Mouse (Mus musculus) frontal cortex, adult 2 months (tissue): ENCODE measurements around the gene Aacs. TPM values are rescaled to one million over a fixed set of nuclear protein-coding genes. Genes with fewer than 3 reads are reported as not detected.
A peak's percentile ranks its signal among the peaks of the same experiment; 100 is the strongest.

Experiments
- DNase-seq, 2 experiments: peaks; one replicate each; pipeline ENCODE4 v3.0.0; 2022; ENCODE audit warnings: low spot score in 1 of 2; ENCODE audit errors: extremely low spot score in 1 of 2
- polyA plus RNA-seq: library from polyadenylated mRNA; depleted of rRNA; stranded (reverse); fragments of >200 nt; gene quantifications from 2 replicates; pipeline ENCODE4 v1.2.3, GENCODE M21; 2012

Aacs gene
- polyA plus RNA-seq, 1 experiment: 43.4 TPM

GRCm38 (mm10) chr5:125461868-125462445 lies 13.7 kb upstream of the Aacs start:
- DNase-seq: peak in 1 of 2 experiments; percentile 60

- DNase-seq: no peak
Measured at GRCm38 (mm10) chr5:125465192-125465591, 10.4 kb upstream of the Aacs start.

DNA sequence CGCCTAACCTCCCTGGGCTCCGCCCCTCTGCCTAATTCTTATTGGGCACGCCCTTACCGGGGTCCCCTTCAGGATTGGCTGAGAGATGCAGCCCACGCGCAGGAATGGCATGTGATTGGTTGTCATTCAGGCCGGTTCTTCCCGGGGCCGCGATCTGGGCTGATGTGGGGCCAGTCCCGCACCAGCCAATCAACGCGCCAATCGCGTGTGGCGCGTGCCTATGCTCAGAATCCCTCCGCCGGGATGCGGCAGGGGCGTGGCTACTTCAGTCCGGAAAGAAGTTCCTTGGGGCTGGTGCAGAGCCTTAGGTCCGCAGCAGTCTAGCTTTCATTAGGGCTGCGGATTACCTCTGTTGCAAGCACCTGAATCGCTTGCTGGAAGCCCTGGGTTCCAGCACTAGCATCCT lies 9.9 kb upstream of the Aacs start:
- peak; percentile 98 for DNase-seq

- no peak for DNase-seq
Measured at GRCm38 (mm10) chr5:125466483-125466882, 9.1 kb upstream of the Aacs start.

DNA sequence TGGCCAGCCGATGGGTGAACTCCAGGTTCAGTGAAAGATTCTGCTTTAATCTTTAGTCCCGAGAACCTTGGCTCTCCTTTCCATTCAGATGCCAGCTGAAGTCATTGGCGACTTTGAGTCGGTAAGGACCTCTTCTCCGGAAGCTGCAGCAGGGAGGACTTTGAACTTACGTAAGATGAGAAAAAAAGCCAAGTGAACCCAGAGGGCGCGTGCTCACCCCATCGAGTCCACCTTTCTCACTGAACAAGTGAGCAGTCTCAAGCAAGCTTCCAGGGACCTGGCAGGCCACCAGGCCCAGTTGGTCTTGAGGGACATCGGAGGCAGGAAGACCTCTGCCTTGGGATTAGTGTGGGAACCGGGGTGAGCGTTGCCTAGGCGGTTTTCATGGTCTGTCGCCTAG lies 8.4 kb upstream of the Aacs start:
- DNase-seq: no peak

- DNase-seq: no peak
Measured at GRCm38 (mm10) chr5:125470713-125471112, 4.9 kb upstream of the Aacs start.

GRCm38 (mm10) chr5:125472796-125473475 lies 2.7 kb upstream of the Aacs start:
- no peak for DNase-seq

DNA sequence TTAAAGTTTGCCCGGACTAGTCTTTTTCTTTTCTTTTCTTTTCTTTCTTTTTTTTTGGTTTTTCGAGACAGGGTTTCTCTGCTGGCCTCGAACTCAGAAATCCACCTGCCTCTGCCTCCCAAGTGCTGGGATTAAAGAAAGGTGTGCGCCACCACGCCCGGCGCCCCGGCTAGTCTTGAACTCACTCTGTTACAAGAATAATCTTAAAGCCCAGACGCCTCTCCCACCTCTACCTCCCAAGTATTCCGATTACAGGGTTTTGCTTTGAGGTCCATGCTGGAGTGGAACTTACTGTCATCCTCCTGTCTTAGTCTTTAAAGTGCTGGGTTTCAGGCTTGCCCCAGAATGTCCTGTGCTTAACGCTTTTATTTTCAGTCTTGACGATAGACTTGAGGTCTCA lies 584 bp upstream of the Aacs start:
- no peak for DNase-seq

- DNase-seq: peak in 1 of 2 experiments; percentile 34
Measured at GRCm38 (mm10) chr5:125476286-125476625, 642 bp downstream of the Aacs start.

GRCm38 (mm10) chr5:125476799-125477198 lies 1.2 kb downstream of the Aacs start:
- no peak for DNase-seq

DNA sequence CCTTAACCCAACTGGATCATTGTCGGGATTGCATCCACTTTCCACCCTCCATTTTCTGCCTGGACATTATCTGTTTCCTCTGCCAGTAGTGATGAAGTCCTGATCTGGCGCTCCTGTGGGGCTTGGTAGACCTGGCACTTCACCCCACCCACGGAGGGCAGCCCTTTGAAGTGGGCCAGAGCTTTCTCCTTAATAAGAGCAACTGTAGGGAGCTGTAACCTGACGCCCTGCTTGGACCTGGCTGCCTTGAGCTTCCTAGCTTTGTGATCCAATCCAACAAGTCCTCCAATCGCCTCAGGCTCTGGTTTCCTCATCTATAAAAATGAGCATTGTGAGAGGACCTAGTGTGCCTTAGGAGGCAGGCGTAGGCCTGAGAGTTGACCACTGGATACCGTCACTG lies 1.9 kb downstream of the Aacs start:
- no peak for DNase-seq

DNA sequence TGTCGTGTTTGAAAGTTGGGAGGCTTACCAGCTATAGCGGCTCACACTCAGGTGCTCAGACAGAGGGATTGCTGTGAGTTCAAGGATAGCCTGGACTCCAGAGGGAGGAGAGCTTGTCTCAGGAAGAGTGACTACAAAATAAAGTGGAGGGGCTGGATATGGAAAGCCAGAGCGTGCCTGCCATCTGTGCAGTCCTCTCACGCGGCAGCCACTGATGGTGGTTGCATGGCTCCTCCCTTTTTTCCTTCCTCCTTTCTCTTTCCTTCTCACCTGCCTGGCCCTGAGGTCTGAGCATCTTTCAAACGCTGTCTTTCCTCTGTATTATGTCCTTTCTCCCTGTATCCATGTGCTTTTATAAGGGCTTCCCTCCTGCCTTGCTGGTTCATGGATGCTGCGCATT lies 2.4 kb downstream of the Aacs start:
- DNase-seq: no peak

DNA sequence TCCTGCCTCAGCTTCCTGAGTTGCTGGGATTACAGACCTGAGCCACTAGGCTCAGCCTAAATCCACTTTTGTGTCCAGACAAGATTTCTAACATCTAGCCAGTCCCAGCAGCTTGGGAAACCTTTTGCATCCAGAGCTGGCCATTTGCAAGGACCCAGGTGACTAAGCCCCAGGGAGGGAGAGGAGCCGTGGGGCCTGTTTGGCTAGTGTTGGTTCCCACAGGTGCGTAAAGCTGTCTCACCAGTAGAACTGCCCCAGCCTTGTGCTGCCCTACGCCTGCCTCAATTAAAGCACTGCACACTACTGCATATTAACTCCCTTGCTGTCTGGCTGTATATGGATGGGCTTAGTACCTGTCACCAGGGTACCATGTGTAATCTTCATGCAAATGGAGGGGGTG lies 3.8 kb downstream of the Aacs start:
- DNase-seq: no peak

DNA sequence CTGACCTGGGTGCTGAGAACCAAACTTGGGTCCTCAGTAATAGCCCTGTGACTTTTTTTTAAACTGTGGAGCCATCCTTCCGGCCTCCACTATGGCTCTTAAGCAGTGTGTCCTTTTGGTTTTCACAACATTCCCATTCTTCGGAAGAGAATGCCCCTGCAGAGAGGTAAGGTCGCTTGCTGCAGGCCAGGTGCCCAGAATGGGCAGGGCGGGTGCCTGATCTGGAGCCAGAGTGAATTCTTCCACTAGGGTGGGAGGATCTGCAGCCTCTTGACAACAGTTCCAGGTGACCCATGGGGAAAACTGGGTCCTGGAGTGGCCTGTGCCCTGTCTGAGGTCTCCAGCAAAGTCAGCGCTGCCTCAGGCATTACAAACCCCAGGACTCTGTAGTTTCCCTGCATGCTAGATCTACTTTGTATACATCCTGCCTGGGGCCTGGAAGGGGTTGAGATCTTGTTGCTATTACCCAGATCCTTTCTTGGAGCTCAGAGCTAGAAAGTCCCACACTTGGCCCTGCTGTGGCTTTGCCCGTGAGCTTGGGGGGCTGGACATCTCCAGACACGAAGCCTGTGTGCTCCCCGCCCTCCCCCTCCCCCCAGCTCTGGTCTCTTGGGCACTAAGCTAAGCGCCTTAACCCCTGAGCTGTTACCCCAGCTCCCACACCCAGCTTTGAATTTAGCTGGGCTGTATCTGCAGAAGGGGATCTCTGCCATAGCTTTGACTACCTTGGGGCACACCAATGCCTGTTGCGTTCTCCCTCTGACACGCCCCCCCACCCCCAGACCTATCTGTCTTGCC lies 5.0 kb downstream of the Aacs start:
- no peak for DNase-seq

- no peak for DNase-seq
Measured at GRCm38 (mm10) chr5:125482474-125482873, 6.9 kb downstream of the Aacs start.

GRCm38 (mm10) chr5:125483712-125484611 lies 8.3 kb downstream of the Aacs start:
- DNase-seq: no peak

GRCm38 (mm10) chr5:125485031-125485778 lies 9.6 kb downstream of the Aacs start:
- DNase-seq: no peak

- DNase-seq: no peak
Measured at GRCm38 (mm10) chr5:125486088-125486487, 10.5 kb downstream of the Aacs start.

DNA sequence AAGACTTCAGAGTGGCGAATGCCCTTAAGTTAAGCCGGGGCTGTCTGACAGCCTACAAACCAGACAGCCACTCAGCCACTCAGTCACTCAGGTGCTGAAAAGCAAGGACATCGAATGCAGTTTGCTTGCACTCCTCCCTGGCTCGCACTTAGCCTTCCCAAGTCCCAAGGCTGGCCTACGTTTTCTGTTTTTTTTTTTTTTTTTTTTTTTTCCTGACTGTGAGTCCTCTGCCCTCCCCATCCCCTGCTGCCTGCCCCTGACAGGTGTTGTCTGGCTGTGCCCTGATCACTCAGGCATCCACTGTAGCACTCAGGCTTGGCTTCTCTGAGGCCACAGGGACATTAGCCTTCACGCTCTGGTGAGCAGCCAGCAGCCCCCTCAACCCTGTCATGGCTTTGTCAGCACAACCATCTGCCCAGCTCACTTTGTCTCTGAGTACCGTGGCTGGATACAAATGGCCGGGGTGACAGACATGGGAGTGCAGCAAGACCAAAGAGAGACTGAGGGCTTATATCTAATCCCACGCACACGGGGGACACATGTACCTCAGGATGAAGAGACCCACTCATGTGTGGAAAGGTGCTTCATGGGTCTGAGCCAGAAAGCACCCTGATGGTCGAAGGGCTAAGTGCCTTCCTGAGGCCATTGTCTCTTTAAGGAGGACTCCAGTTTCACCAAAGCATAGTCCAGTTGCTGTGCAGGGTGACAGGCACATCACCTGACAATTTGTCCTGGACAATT lies 11.9 kb downstream of the Aacs start:
- no peak for DNase-seq

- DNase-seq: no peak
Measured at GRCm38 (mm10) chr5:125488116-125488455, 12.5 kb downstream of the Aacs start.
